Mouse (Mus musculus) myocyte (in vitro differentiated cells): ENCODE data around the gene Blvrb. TPM values are rescaled to one million over a fixed set of nuclear protein-coding genes. Genes with fewer than 3 reads are reported as not detected.

Experiments
- H3K27me3 ChIP-seq: one replicate; pipeline ENCODE4 v1.6.1; 2011; ENCODE audit not compliant: control insufficient read depth, insufficient read depth, insufficient read length
- H3K36me3 ChIP-seq: one replicate; pipeline ENCODE4 v1.6.1; 2011; ENCODE audit not compliant: control insufficient read depth, insufficient read depth
- H3K4me2 ChIP-seq: one replicate; pipeline ENCODE4 v1.6.1; 2011; ENCODE audit warnings: low read depth, control low read depth
- H3K4me3 ChIP-seq: one replicate; pipeline ENCODE4 v1.5.1; 2011; ENCODE audit warnings: mild to moderate bottlenecking, control low read depth, moderate library complexity
- H3K79me2 ChIP-seq: one replicate; pipeline ENCODE4 v1.6.1; 2011; ENCODE audit not compliant: control insufficient read depth, insufficient read depth
- H3ac ChIP-seq: one replicate; pipeline ENCODE4 v1.6.1; 2011; ENCODE audit not compliant: control insufficient read depth, insufficient read length
- CEBPB ChIP-seq: IDR thresholded peaks from 2 replicates; pipeline ENCODE4 v1.6.1; 2011; ENCODE audit warnings: mild to moderate bottlenecking, moderate library complexity; ENCODE audit not compliant: poor library complexity, insufficient read depth, severe bottlenecking
- E2F4 ChIP-seq: IDR thresholded peaks from one replicate; pipeline ENCODE4 v1.6.1; 2011; ENCODE audit warnings: mild to moderate bottlenecking, control low read depth, moderate library complexity; ENCODE audit not compliant: insufficient read depth
- MAX ChIP-seq: IDR thresholded peaks from one replicate; pipeline ENCODE4 v1.6.1; 2011; ENCODE audit warnings: low read depth, mild to moderate bottlenecking, control low read depth
- MYOD1 ChIP-seq, 3 experiments: IDR thresholded peaks; one replicate each; pipeline ENCODE4 v1.6.1; 2011; ENCODE audit warnings: control low read depth in 2 of 3, low read depth in 2 of 3, mild to moderate bottlenecking in 2 of 3, moderate library complexity in 1 of 3; ENCODE audit not compliant: insufficient read length in 2 of 3, control insufficient read depth in 1 of 3
- MYOG ChIP-seq, 3 experiments: IDR thresholded peaks; one replicate each; pipeline ENCODE4 v1.6.1; 2011; ENCODE audit warnings: control low read depth in 2 of 3, low read depth in 2 of 3, mild to moderate bottlenecking in 2 of 3; ENCODE audit not compliant: insufficient read length in 2 of 3, control insufficient read depth in 1 of 3, insufficient read depth in 1 of 3
- POLR2A ChIP-seq: IDR thresholded peaks from one replicate; pipeline ENCODE4 v1.6.1; 2011; ENCODE audit warnings: low read depth, mild to moderate bottlenecking, control low read depth, moderate library complexity; ENCODE audit not compliant: insufficient read length
- POLR2AphosphoS2 ChIP-seq: IDR thresholded peaks from one replicate; pipeline ENCODE4 v1.6.1; 2011; ENCODE audit warnings: low read depth, control low read depth; ENCODE audit not compliant: insufficient read length
- REST ChIP-seq: IDR thresholded peaks from one replicate; pipeline ENCODE4 v1.6.1; 2011; ENCODE audit warnings: mild to moderate bottlenecking, control low read depth, moderate library complexity; ENCODE audit not compliant: insufficient read depth, insufficient read length
- SRF ChIP-seq: IDR thresholded peaks from one replicate; pipeline ENCODE4 v1.6.1; 2011; ENCODE audit warnings: low read depth; ENCODE audit not compliant: control insufficient read depth, insufficient read length
- TCF12 ChIP-seq: IDR thresholded peaks from one replicate; pipeline ENCODE4 v1.6.1; 2011; ENCODE audit warnings: mild to moderate bottlenecking, control low read depth; ENCODE audit not compliant: poor library complexity, insufficient read depth, severe bottlenecking
- TCF3 ChIP-seq: IDR thresholded peaks from one replicate; pipeline ENCODE4 v1.6.1; 2011; ENCODE audit warnings: low read depth, control low read depth; ENCODE audit not compliant: insufficient read length
- USF1 ChIP-seq: IDR thresholded peaks from one replicate; pipeline ENCODE4 v1.6.1; 2011; ENCODE audit warnings: low read depth, mild to moderate bottlenecking, control low read depth, moderate library complexity
- polyA plus RNA-seq: library from polyadenylated mRNA; unstranded; fragments of >200 nt; fragmentation: generic; extraction: Trizol; gene quantifications from one replicate; pipeline ENCODE4 v1.2.1, GENCODE M21; 2012; ENCODE audit warnings: missing spikeins

Gene Blvrb
- polyA plus RNA-seq, 1 experiment = 58.4 TPM

- Histone ChIP-seq H3K79me2 (no peaks in the 10 kb centered on the region), H3K4me3 (no peak overlapping the region), H3K36me3 (no peaks in the 10 kb centered on the region), H3K4me2 (no peak overlapping the region), H3ac (no peak overlapping the region), H3K27me3 (peaks cover 26% of the 10 kb centered on the region)
- TF ChIP-seq MYOG (IDR thresholded peaks at IDR 0.05; ENCODE audit: control insufficient read depth in 1 of 3, insufficient read depth in 1 of 3, insufficient read length in 2 of 3, low read depth in 2 of 3) = no peak
- TF ChIP-seq MYOD1 (IDR thresholded peaks at IDR 0.05; ENCODE audit: control insufficient read depth in 1 of 3, insufficient read length in 2 of 3, low read depth in 2 of 3) = no peak
- TF ChIP-seq USF1 = no peak
- TF ChIP-seq MAX = no peak
- TF ChIP-seq E2F4 = no peak
- no peak for TF ChIP-seq REST
- TF ChIP-seq CEBPB = no peak
- TF ChIP-seq POLR2A = no peak
- TF ChIP-seq TCF3 = no peak
- TF ChIP-seq TCF12 = no peak
- no peak for TF ChIP-seq SRF
- TF ChIP-seq POLR2AphosphoS2 = no peak
These were observed 41.3 kb upstream of the Blvrb start for GRCm38 (mm10) chr7:27406481-27406880.

GRCm38 (mm10) chr7:27407816-27408215 is 40.0 kb upstream of the Blvrb start:
- Histone ChIP-seq H3K79me2 (no peaks in the 10 kb centered on the region), H3K36me3 (no peaks in the 10 kb centered on the region), H3K27me3 (peaks cover 26% of the 10 kb centered on the region), H3ac (no peak overlapping the region), H3K4me3 (no peak overlapping the region), H3K4me2 (no peak overlapping the region)
- TF ChIP-seq E2F4 (no peak), REST (no peak), POLR2AphosphoS2 (no peak), USF1 (no peak), MYOD1 (IDR thresholded peaks at IDR 0.05; ENCODE audit: control insufficient read depth in 1 of 3, insufficient read length in 2 of 3, low read depth in 2 of 3) (no peak), MAX (no peak), MYOG (IDR thresholded peaks at IDR 0.05; ENCODE audit: control insufficient read depth in 1 of 3, insufficient read depth in 1 of 3, insufficient read length in 2 of 3, low read depth in 2 of 3) (no peak), TCF12 (no peak), POLR2A (no peak), SRF (no peak), CEBPB (no peak)

- Histone ChIP-seq H3K27me3 (peaks cover 26% of the 10 kb centered on the region), H3K79me2 (no peaks in the 10 kb centered on the region), H3K4me3 (no peak overlapping the region), H3K36me3 (no peaks in the 10 kb centered on the region), H3K4me2 (no peak overlapping the region), H3ac (no peak overlapping the region)
- TF ChIP-seq POLR2AphosphoS2 (no peak), REST (peak; percentile 43)
These were observed 39.2 kb upstream of the Blvrb start for GRCm38 (mm10) chr7:27408379-27409176.

GRCm38 (mm10) chr7:27417151-27417550 is 30.6 kb upstream of the Blvrb start:
- H3ac ChIP-seq = no peak overlapping the region
- H3K27me3 ChIP-seq = peaks cover 14% of the 10 kb centered on the region
- H3K36me3 ChIP-seq = no peaks in the 10 kb centered on the region
- no peak for TF ChIP-seq POLR2A
- TF ChIP-seq MAX = no peak
- TF ChIP-seq MYOD1 (IDR thresholded peaks at IDR 0.05; ENCODE audit: control insufficient read depth in 1 of 3, insufficient read length in 2 of 3, low read depth in 2 of 3) = no peak
- TF ChIP-seq CEBPB = no peak
- no peak for TF ChIP-seq POLR2AphosphoS2
- no peak for TF ChIP-seq USF1
- no peak overlapping the region for H3K4me3 ChIP-seq
- H3K79me2 ChIP-seq = no peaks in the 10 kb centered on the region
- H3K4me2 ChIP-seq = no peak overlapping the region

- Histone ChIP-seq H3ac (no peak overlapping the region), H3K27me3 (peaks cover 14% of the 10 kb centered on the region), H3K4me3 (no peak overlapping the region), H3K36me3 (no peaks in the 10 kb centered on the region), H3K79me2 (no peaks in the 10 kb centered on the region), H3K4me2 (no peak overlapping the region)
- TF ChIP-seq MYOG (IDR thresholded peaks at IDR 0.05; ENCODE audit: control insufficient read depth in 1 of 3, insufficient read depth in 1 of 3, insufficient read length in 2 of 3, low read depth in 2 of 3) (no peak), TCF12 (no peak), REST (no peak), MYOD1 (IDR thresholded peaks at IDR 0.05; ENCODE audit: control insufficient read depth in 1 of 3, insufficient read length in 2 of 3, low read depth in 2 of 3) (no peak), CEBPB (no peak), POLR2A (no peak)
These were observed 28.7 kb upstream of the Blvrb start for GRCm38 (mm10) chr7:27419101-27419500.
